Mouse (Mus musculus) lung, postnatal 0 days (tissue): Measurements from ENCODE around the gene Cep170b. TPM values are rescaled to one million over a fixed set of nuclear protein-coding genes. Genes with fewer than 3 reads are reported as not detected.

ENCODE experiments used
- ATAC-seq: fragments of 200-750 bp; cut with Nextera tagmentation; 2 replicates; pipeline ENCODE4 v1.8.0; 2017; ENCODE audit warnings: moderate library complexity
- DNase-seq: peaks from one replicate; pipeline ENCODE4 v3.0.0-alpha.2; 2016; ENCODE audit warnings: low spot score
- H3K27ac ChIP-seq: fragments of 300-500 bp; sonication (generic); 2 replicates; pipeline ENCODE4 v1.5.1; 2014; ENCODE audit warnings: antibody characterized with exemption, mild to moderate bottlenecking, low read length, mixed read lengths
- H3K27me3 ChIP-seq: fragments of 300-500 bp; sonication (generic); replicated peaks from 2 replicates; pipeline ENCODE4 v1.6.1; 2014; ENCODE audit warnings: low read length, mixed read lengths; ENCODE audit not compliant: insufficient read depth
- H3K36me3 ChIP-seq: fragments of 300-500 bp; sonication (generic); 2 replicates; pipeline ENCODE4 v1.6.1; 2014; ENCODE audit warnings: low read length, mixed read lengths; ENCODE audit not compliant: insufficient read depth
- H3K4me1 ChIP-seq: fragments of 300-500 bp; sonication (generic); 2 replicates; pipeline ENCODE4 v1.6.1; 2014; ENCODE audit warnings: antibody characterized with exemption, low read depth, low read length, mixed read lengths; ENCODE audit not compliant: insufficient read depth
- H3K4me2 ChIP-seq: fragments of 300-500 bp; sonication (generic); replicated peaks from 2 replicates; pipeline ENCODE4 v1.6.1; 2014; ENCODE audit warnings: low read depth, mild to moderate bottlenecking, low read length, moderate library complexity, mixed read lengths
- H3K4me3 ChIP-seq: fragments of 300-500 bp; sonication (generic); 2 replicates; pipeline ENCODE4 v1.5.1; 2014; ENCODE audit warnings: low read depth, low read length
- H3K9ac ChIP-seq: fragments of 300-500 bp; sonication (generic); replicated peaks from 2 replicates; pipeline ENCODE4 v1.6.1; 2014; ENCODE audit warnings: low read depth, mild to moderate bottlenecking
- H3K9me3 ChIP-seq: fragments of 300-500 bp; sonication (generic); 2 replicates; pipeline ENCODE4 v1.6.1; 2016; ENCODE audit warnings: low read length, mixed read lengths
- CTCF ChIP-seq: IDR thresholded peaks from 2 replicates; pipeline ENCODE4 v1.5.1; 2016; ENCODE audit warnings: antibody characterized with exemption, mild to moderate bottlenecking
- EP300 ChIP-seq: IDR thresholded peaks from 2 replicates; pipeline ENCODE4 v1.6.1; 2016; ENCODE audit warnings: antibody characterized with exemption, mild to moderate bottlenecking, control low read depth
- WGBS: fragments of 180-500 bp; shearing (Covaris S2); extraction: QIAGEN DNeasy Blood & Tissue Kit; methylation state at CpG from one replicate; pipeline ENCODE4 v1.1.7; 2014; 5-methylcytosine and 5-hydroxymethylcytosine counted together
- polyA plus RNA-seq: library from polyadenylated mRNA; unstranded; fragments of >200 nt; fragmentation: Nextera tagmentation; extraction: Ambion mirVana; gene quantifications from 2 replicates; pipeline ENCODE4 v1.2.1, GENCODE M21; 2015

Gene Cep170b
- polyA plus RNA-seq, 1 experiment from 2014 or later = 17.5 TPM

DNA sequence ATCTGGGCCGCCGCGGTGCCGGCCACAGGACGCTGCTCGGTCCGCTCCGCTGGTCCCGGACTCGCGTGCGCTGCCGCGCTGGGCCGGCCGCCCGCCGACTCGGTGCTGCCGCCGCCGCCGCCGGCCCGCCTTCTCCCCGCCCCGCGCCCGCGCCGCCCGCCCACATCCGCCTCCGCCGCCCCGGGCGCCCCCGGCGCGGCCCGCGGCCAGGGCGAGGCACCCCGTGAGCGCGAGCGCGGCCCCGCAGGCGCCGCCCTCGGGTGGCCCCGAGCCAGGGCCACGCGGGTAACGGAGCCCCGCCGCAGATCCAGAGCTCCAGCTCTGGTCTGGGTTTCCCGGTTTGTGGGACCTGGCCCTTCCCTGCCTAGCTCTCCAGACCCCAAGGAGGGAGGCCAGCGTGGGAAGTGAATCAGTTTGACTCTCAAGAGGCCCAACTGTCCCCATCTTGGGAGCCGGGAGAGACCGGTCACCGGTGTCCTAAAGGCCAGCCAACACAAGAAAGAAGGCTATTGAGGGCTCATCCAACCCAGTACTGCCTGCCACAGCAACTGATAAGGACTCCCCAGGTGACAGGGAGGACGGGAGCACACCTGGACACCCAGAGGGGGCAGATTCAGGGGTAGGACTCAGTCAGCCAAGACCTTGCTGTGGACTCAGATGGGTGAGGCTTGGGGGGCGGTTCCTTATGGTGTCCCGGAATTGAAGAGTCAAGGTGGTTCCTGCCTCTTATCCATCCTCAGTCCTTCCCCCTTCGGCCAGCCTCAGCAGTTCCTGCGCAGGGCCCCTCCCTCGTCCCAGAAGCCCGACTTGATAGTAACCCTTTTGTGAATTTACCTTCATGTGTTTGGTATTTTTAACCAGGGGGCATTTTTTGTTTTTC is 45.9 kb upstream of the Cep170b start, which contains the start of gene Akt1:
Gene Akt1 (minus strand): TSS at position 753 of the 880 bp plus-strand sequence.
- under 1% methylated on average over 30 of the region's 70 CpGs for WGBS
- Histone ChIP-seq H3K9ac (peak within 1 kb of the TSS; percentile 98), H3K9me3 (no peaks in the 10 kb centered on the region), H3K36me3 (peaks cover 7% of the 10 kb centered on the region), H3K4me1 (peaks cover 32% of the 10 kb centered on the region), H3K4me3 (peak within 1 kb of the TSS; percentile 93), H3K27me3 (no peaks in the 10 kb centered on the region), H3K4me2 (peak within 1 kb of the TSS; percentile 90), H3K27ac (peak within 1 kb of the TSS; percentile 97)
- TF ChIP-seq CTCF = no peak
- no peak for TF ChIP-seq EP300
- DNase-seq (peak; percentile 77), ATAC-seq (peak; percentile 25)

DNA sequence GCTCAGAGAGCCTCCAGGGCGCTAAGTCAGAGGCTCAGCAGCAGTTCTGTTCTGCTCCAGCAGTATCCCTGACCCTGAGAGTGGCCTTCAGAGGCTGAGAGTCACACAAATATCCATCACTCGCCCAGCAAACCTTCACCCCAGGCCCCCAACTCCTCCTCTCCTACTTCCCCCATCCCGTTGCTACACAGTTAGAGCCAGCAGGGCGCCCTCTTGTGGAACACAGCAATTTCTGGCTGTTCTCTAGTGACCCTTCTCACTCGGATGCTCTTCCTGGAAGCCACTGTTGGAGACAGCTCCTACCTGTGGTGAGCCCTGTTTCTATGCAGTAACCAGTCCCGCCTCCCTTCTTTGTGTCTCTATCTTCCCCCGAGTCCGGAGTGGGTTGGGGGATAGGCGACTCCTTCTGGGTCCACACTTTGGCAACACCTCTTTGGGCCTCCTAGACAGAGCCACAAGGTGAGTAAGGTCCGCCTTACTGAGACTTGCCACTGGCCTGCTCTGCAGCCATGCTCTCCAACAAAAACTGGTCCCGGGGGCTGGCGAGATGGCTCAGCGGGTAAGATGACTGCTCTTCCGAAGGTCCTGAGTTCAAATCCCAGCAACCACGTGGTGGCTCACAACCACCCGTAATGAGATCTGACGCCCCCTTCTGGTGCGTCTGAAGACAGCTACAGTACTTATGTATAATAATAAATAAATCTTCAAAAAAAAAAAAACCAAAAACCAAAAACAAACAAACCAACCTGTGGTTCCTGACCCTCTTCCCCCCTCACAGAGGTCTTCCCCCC is 44.8 kb upstream of the Cep170b start:
- Histone ChIP-seq H3K27me3 (no peaks in the 10 kb centered on the region), H3K4me2 (peak overlapping the region; percentile 90), H3K4me3 (0 out of 2 replicates have a peak overlapping the region, but pooled peaks have one; percentile 93), H3K27ac (peak overlapping the region; percentile 97), H3K9ac (no peak overlapping the region), H3K9me3 (no peaks in the 10 kb centered on the region), H3K4me1 (peaks cover 29% of the 10 kb centered on the region), H3K36me3 (no peaks in the 10 kb centered on the region; the same call in 1 of the 2 replicates)
- WGBS = 21% methylated on average over 18 of the region's 18 CpGs
- DNase-seq = peak; percentile 93
- ATAC-seq = peak; percentile 25
- TF ChIP-seq CTCF (peak; percentile 93), EP300 (no peak)

- WGBS = 33% methylated on average over 5 of the region's 5 CpGs
- no peak overlapping the region for H3K4me2 ChIP-seq
- TF ChIP-seq CTCF (no peak), EP300 (no peak)
- H3K27me3 ChIP-seq = no peaks in the 10 kb centered on the region
- no peaks in the 10 kb centered on the region for H3K36me3 ChIP-seq
- no peak overlapping the region for H3K4me3 ChIP-seq
- peaks cover 13% of the 10 kb centered on the region for H3K4me1 ChIP-seq
- DNase-seq (no peak), ATAC-seq (no peak)
- H3K9me3 ChIP-seq = no peaks in the 10 kb centered on the region
- no peak overlapping the region for H3K27ac ChIP-seq
- no peak overlapping the region for H3K9ac ChIP-seq
Observed at GRCm38 (mm10) chr12:112677076-112677475, 43.2 kb upstream of the Cep170b start.

DNA sequence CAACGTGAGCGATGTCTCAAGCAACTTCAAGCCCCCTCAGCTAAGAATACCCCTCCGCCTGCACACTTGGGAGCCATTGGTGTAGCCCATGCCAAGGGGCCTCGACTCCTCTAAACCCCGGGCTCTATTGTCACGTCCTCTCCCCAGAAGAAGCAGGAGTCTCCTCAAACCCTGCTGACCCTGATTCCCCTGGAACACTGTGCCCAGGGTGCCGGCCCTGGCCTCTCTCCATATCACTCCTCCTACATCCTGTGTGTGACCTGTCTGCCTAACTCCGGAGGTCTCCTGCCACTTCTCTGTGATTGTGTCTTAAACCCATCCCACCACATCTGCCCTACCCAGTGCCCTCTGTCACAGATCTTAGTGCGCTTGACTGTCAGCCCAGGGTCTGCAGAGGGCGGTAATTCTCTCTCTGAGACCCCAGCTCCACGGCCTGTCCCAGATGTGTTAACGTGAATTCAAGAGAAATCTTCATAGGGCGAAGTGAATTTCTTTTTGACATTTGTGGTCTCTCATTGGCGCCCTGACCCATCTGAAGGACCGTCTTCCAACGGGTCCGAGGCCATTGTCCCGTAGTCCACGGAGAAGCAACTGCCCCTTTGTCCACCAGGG is 42.2 kb upstream of the Cep170b start:
- peak overlapping the region; percentile 80 for H3K27ac ChIP-seq
- H3K27me3 ChIP-seq = no peaks in the 10 kb centered on the region
- peak overlapping the region; percentile 72 for H3K4me2 ChIP-seq
- peak overlapping the region; percentile 50 for H3K4me3 ChIP-seq
- WGBS = 21% methylated on average over 19 of the region's 19 CpGs
- H3K36me3 ChIP-seq = no peaks in the 10 kb centered on the region
- peak overlapping the region; percentile 46 for H3K9ac ChIP-seq
- TF ChIP-seq CTCF = peak; percentile 61
- TF ChIP-seq EP300 = no peak
- no peak for DNase-seq
- H3K4me1 ChIP-seq = peaks cover 7% of the 10 kb centered on the region
- H3K9me3 ChIP-seq = no peaks in the 10 kb centered on the region
- no peak for ATAC-seq

DNA sequence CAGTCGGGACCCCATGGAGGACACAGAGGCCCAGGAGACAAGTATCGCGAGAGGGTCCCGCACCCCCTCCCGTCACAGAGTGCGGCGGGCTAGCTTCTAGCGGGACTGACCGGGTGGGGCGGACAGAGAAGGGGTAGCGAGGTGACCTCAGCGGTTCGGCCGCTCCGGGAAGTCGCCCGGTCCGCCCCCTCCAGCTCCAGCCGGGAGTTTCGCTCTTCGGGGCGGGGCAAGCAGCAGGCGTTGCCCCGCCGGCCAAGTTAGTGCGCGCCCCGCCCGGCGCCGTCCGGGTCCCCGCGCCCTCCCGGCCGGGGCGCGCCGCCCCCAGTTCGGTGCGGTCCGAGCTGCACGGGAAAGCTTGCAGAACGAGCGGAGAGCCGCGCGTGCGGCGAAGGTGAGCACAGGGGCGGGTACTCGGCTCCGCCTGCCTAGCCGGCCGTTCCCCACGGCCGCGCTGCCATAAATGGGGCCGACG is 41.7 kb upstream of the Cep170b start, which contains the start of gene Zbtb42:
Gene Zbtb42 (plus strand): TSS at position 274 of the 472 bp plus-strand sequence.
- H3K27ac ChIP-seq = peak within 1 kb of the TSS; percentile 80
- peak; percentile 94 for DNase-seq
- TF ChIP-seq CTCF (no peak), EP300 (no peak)
- H3K4me2 ChIP-seq = peak within 1 kb of the TSS; percentile 72
- no peaks in the 10 kb centered on the region for H3K9me3 ChIP-seq
- H3K36me3 ChIP-seq = no peaks in the 10 kb centered on the region
- peak within 1 kb of the TSS; percentile 46 for H3K9ac ChIP-seq
- peak; percentile 74 for ATAC-seq
- peaks cover 7% of the 10 kb centered on the region for H3K4me1 ChIP-seq
- whole genome bisulfite sequencing = under 1% methylated on average over 42 of the region's 60 CpGs
- no peaks in the 10 kb centered on the region for H3K27me3 ChIP-seq
- peak within 1 kb of the TSS; percentile 50 for H3K4me3 ChIP-seq
